Mouse (Mus musculus) liver, postnatal 0 days (tissue): Measurements from ENCODE around the gene Itga6. TPM values are rescaled to one million over a fixed set of nuclear protein-coding genes. Genes with fewer than 3 reads are reported as not detected.
"Not testable (repeated sequence)": the region's sequence is repeated elsewhere in the genome, so short reads cannot be mapped to it uniquely, and the experiment has no call there.

Source experiments
- ATAC-seq: fragments of 200-750 bp; cut with Nextera tagmentation; 2 replicates; pipeline ENCODE4 v1.8.0; 2017; ENCODE audit warnings: mild to moderate bottlenecking, moderate library complexity
- DNase-seq: peaks from one replicate; pipeline ENCODE4 v3.0.0-alpha.2; 2016
- H3K27ac ChIP-seq: fragments of 300-500 bp; sonication (generic); 2 replicates; pipeline ENCODE4 v1.5.1; 2014; ENCODE audit warnings: antibody characterized with exemption, moderate library complexity, mild to moderate bottlenecking, low read depth
- H3K27me3 ChIP-seq: fragments of 300-500 bp; sonication (generic); 2 replicates; pipeline ENCODE4 v1.6.1; 2014; ENCODE audit warnings: low read length, control low read depth, mixed read lengths; ENCODE audit not compliant: insufficient read depth
- H3K36me3 ChIP-seq: fragments of 300-500 bp; sonication (generic); replicated peaks from 2 replicates; pipeline ENCODE4 v1.6.1; 2014; ENCODE audit warnings: mild to moderate bottlenecking, control low read depth, low read length, moderate library complexity, mixed read lengths; ENCODE audit not compliant: insufficient read depth
- H3K4me1 ChIP-seq: fragments of 300-500 bp; sonication (generic); 2 replicates; pipeline ENCODE4 v1.6.1; 2014; ENCODE audit warnings: antibody characterized with exemption, mild to moderate bottlenecking, control low read depth; ENCODE audit not compliant: insufficient read depth
- H3K4me2 ChIP-seq: fragments of 300-500 bp; sonication (generic); 2 replicates; pipeline ENCODE4 v1.6.1; 2014; ENCODE audit warnings: low read depth, mild to moderate bottlenecking, low read length, moderate library complexity, mixed read lengths
- H3K4me3 ChIP-seq: fragments of 300-500 bp; sonication (generic); 2 replicates; pipeline ENCODE4 v1.5.1; 2014; ENCODE audit warnings: low read depth, low read length
- H3K9ac ChIP-seq: fragments of 300-500 bp; sonication (generic); replicated peaks from 2 replicates; pipeline ENCODE4 v1.6.1; 2014; ENCODE audit warnings: mild to moderate bottlenecking, moderate library complexity
- H3K9me3 ChIP-seq: fragments of 300-500 bp; sonication (generic); 2 replicates; pipeline ENCODE4 v1.6.1; 2016; ENCODE audit warnings: mild to moderate bottlenecking, control low read depth, low read length, mixed read lengths
- CTCF ChIP-seq: sonication (generic); IDR thresholded peaks from 2 replicates; pipeline ENCODE4 v1.5.1; 2016; ENCODE audit warnings: antibody characterized with exemption, low read depth
- EP300 ChIP-seq: IDR thresholded peaks from 2 replicates; pipeline ENCODE4 v1.6.1; 2016; ENCODE audit warnings: antibody characterized with exemption, low read depth, mild to moderate bottlenecking
- WGBS: fragments of 180-500 bp; shearing (Covaris S2); extraction: QIAGEN DNeasy Blood & Tissue Kit; methylation state at CpG from one replicate; pipeline ENCODE4 v1.1.7; 2014; ENCODE audit not compliant: insufficient replicate concordance; 5-methylcytosine and 5-hydroxymethylcytosine counted together
- polyA plus RNA-seq: library from polyadenylated mRNA; unstranded; fragments of >200 nt; fragmentation: Nextera tagmentation; extraction: Ambion mirVana; gene quantifications from 2 replicates; pipeline ENCODE4 v1.2.1, GENCODE M21; 2015

Gene Itga6
- polyA plus RNA-seq, 1 experiment from 2014 or later, result 7.5 TPM

DNA sequence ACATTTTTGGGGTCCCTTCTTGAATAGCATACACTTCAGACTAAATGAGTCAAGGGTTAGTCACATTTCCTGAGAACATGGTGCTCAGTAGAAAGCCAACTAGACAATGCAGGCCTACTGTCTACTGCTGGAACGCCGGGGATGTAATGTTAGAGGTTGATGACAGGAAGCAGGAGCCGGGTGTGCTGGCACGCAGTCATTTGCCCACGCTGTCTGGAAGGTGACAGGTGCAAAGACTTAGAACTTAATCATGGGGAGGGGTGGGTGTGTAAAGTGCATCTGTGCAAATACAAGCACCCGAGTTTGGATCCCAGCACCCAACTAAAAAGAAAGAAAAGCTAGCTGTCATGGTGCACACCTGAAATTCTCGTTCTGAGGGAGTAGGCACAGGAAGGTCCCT lies 159.7 kb downstream of the Itga6 start:
- Histone ChIP-seq H3K4me3 (no peak overlapping the region), H3K27me3 (no peaks in the 10 kb centered on the region), H3K9me3 (no peaks in the 10 kb centered on the region), H3K4me2 (no peak overlapping the region), H3K36me3 (peaks cover 12% of the 10 kb centered on the region; the same call in 1 of the 2 replicates), H3K27ac (no peak overlapping the region), H3K4me1 (no peaks in the 10 kb centered on the region), H3K9ac (no peak overlapping the region)
- DNase-seq (no peak), ATAC-seq (no peak)
- 84% methylated on average over 7 of the region's 7 CpGs for WGBS
- TF ChIP-seq EP300, result no peak
- no peak for TF ChIP-seq CTCF

- H3K27ac ChIP-seq, H3K27me3 ChIP-seq, H3K9me3 ChIP-seq, H3K4me3 ChIP-seq, DNase-seq, H3K4me1 ChIP-seq, H3K9ac ChIP-seq, H3K36me3 ChIP-seq, ATAC-seq, H3K4me2 ChIP-seq: not testable (repeated sequence)
- WGBS, result 87% methylated on average over 8 of the region's 8 CpGs
These were observed 160.9 kb downstream of the Itga6 start for GRCm38 (mm10) chr2:71906356-71906755.

Other genes with a start within 250 kb of the Itga6 start
- 0.06 and 0.09 TPM in 2 replicates for gene Dlx1, start 217.5 kb upstream of the Itga6 start, polyA plus RNA-seq
- not detected in 2 replicates for gene Dlx2, start 198.9 kb upstream of the Itga6 start, polyA plus RNA-seq
- 24.5 and 27.1 TPM in 2 replicates for gene Pdk1, start 127.6 kb downstream of the Itga6 start, polyA plus RNA-seq
- 25.3 and 30.2 TPM in 2 replicates for gene Rapgef4, start 235.6 kb downstream of the Itga6 start, polyA plus RNA-seq